Mouse (Mus musculus) heart, embryonic 16.5 days (tissue): ENCODE results near the gene Prelid1. TPM values are rescaled to one million over a fixed set of nuclear protein-coding genes. Genes with fewer than 3 reads are reported as not detected.

Experiments used
- ATAC-seq: fragments of 200-750 bp; cut with Nextera tagmentation; replicated peaks from 2 replicates; pipeline ENCODE4 v1.8.0; 2017; ENCODE audit warnings: moderate number of reproducible peaks; ENCODE audit not compliant: insufficient read depth, low FRiP score; ENCODE audit errors: extremely low read depth
- H3K27ac ChIP-seq: fragments of 300-500 bp; sonication (generic); 2 replicates; pipeline ENCODE4 v1.5.1; 2014; ENCODE audit warnings: mild to moderate bottlenecking, low read length, control low read depth, moderate library complexity
- H3K27me3 ChIP-seq: fragments of 300-500 bp; sonication (generic); 2 replicates; pipeline ENCODE4 v1.6.1; 2014; ENCODE audit warnings: low read length, mixed read lengths; ENCODE audit not compliant: control insufficient read depth, insufficient read depth
- H3K36me3 ChIP-seq: fragments of 300-500 bp; sonication (generic); 2 replicates; pipeline ENCODE4 v1.6.1; 2014; ENCODE audit not compliant: control insufficient read depth, insufficient read depth
- H3K4me1 ChIP-seq: fragments of 300-500 bp; sonication (generic); 2 replicates; pipeline ENCODE4 v1.6.1; 2014; ENCODE audit warnings: low read length, mixed read lengths; ENCODE audit not compliant: control insufficient read depth, insufficient read depth
- H3K4me2 ChIP-seq: fragments of 300-500 bp; sonication (generic); 2 replicates; pipeline ENCODE4 v1.6.1; 2014; ENCODE audit warnings: low read depth, mild to moderate bottlenecking, control low read depth, low read length
- H3K4me3 ChIP-seq: fragments of 300-500 bp; sonication (generic); 2 replicates; pipeline ENCODE4 v1.5.1; 2014; ENCODE audit warnings: mild to moderate bottlenecking, control low read depth, low read length
- H3K9ac ChIP-seq: fragments of 300-500 bp; sonication (generic); 2 replicates; pipeline ENCODE4 v1.6.1; 2014; ENCODE audit warnings: low read length, control low read depth
- H3K9me3 ChIP-seq: fragments of 300-500 bp; sonication (generic); replicated peaks from 2 replicates; pipeline ENCODE4 v1.6.1; 2016; ENCODE audit warnings: low read length; ENCODE audit not compliant: control insufficient read depth
- WGBS: fragments of 180-500 bp; shearing (Covaris S2); extraction: QIAGEN DNeasy Blood & Tissue Kit; methylation state at CpG from one replicate; pipeline ENCODE4 v1.1.7; 2014; 5-methylcytosine and 5-hydroxymethylcytosine counted together
- polyA plus RNA-seq: library from polyadenylated mRNA; unstranded; fragments of >200 nt; fragmentation: Nextera tagmentation; extraction: Ambion mirVana; gene quantifications from 2 replicates; pipeline ENCODE4 v1.2.1, GENCODE M21; 2015

The Prelid1 gene
- polyA plus RNA-seq, 1 experiment from 2014 or later = 339 TPM

- Histone ChIP-seq H3K27ac (peak within 1 kb of the TSS; percentile 82), H3K9me3 (no peaks in the 10 kb centered on the region), H3K4me3 (peak within 1 kb of the TSS; percentile 78), H3K4me1 (peaks cover 31% of the 10 kb centered on the region), H3K9ac (peak within 1 kb of the TSS; percentile 77), H3K27me3 (no peaks in the 10 kb centered on the region), H3K4me2 (peak within 1 kb of the TSS; percentile 66), H3K36me3 (peaks cover 13% of the 10 kb centered on the region)
- under 1% methylated on average over 81 of the region's 82 CpGs for WGBS
- peak; percentile 89 for ATAC-seq
Observed at GRCm38 (mm10) chr13:55329683-55330566, 9.6 kb downstream of the Prelid1 start, which contains the start of gene Mxd3. Gene Mxd3 (minus strand): TSS chr13:55329823.

GRCm38 (mm10) chr13:55330567-55331400 is 10.5 kb downstream of the Prelid1 start:
- 44% methylated on average over 14 of the region's 14 CpGs for WGBS
- H3K4me3 ChIP-seq = peak overlapping the region; percentile 78

GRCm38 (mm10) chr13:55332331-55332730 is 12.0 kb downstream of the Prelid1 start:
- no peaks in the 10 kb centered on the region for H3K9me3 ChIP-seq
- WGBS = 71% methylated on average over 3 of the region's 3 CpGs
- no peaks in the 10 kb centered on the region for H3K27me3 ChIP-seq
- no peak overlapping the region for H3K4me3 ChIP-seq
- no peak overlapping the region for H3K4me2 ChIP-seq
- H3K27ac ChIP-seq = no peak overlapping the region
- no peak for ATAC-seq
- H3K9ac ChIP-seq = no peak overlapping the region
- peaks cover 20% of the 10 kb centered on the region for H3K4me1 ChIP-seq
- H3K36me3 ChIP-seq = no peaks in the 10 kb centered on the region

More at GRCm38 (mm10) chr13:55330567-55331400, 10.5 kb downstream of the Prelid1 start:
- H3K9ac ChIP-seq = peak overlapping the region; percentile 77; the same call in 1 of the 2 replicates
- no peaks in the 10 kb centered on the region for H3K27me3 ChIP-seq
- peaks cover 6% of the 10 kb centered on the region for H3K36me3 ChIP-seq
- no peak for ATAC-seq
- peak overlapping the region; percentile 66 for H3K4me2 ChIP-seq
- peak overlapping the region; percentile 82 for H3K27ac ChIP-seq
- H3K9me3 ChIP-seq = no peaks in the 10 kb centered on the region
- H3K4me1 ChIP-seq = peaks cover 25% of the 10 kb centered on the region

- no peak overlapping the region for H3K27ac ChIP-seq
- peaks cover 2% of the 10 kb centered on the region for H3K4me1 ChIP-seq
- H3K9ac ChIP-seq = no peak overlapping the region
- no peak overlapping the region for H3K4me2 ChIP-seq
- H3K4me3 ChIP-seq = no peak overlapping the region
- no peaks in the 10 kb centered on the region for H3K9me3 ChIP-seq
- ATAC-seq = no peak
- H3K36me3 ChIP-seq = no peaks in the 10 kb centered on the region
- no peaks in the 10 kb centered on the region for H3K27me3 ChIP-seq
- 82% methylated on average over 4 of the region's 4 CpGs for WGBS
Observed at GRCm38 (mm10) chr13:55335701-55336100, 15.4 kb downstream of the Prelid1 start.

GRCm38 (mm10) chr13:55337341-55337975 is 17.2 kb downstream of the Prelid1 start:
- no peaks in the 10 kb centered on the region for H3K9me3 ChIP-seq
- no peaks in the 10 kb centered on the region for H3K27me3 ChIP-seq
- H3K4me2 ChIP-seq = no peak overlapping the region
- H3K9ac ChIP-seq = no peak overlapping the region
- no peaks in the 10 kb centered on the region for H3K36me3 ChIP-seq
- no peak overlapping the region for H3K4me3 ChIP-seq
- H3K27ac ChIP-seq = no peak overlapping the region
- H3K4me1 ChIP-seq = no peaks in the 10 kb centered on the region
- 73% methylated on average over 10 of the region's 10 CpGs for WGBS
- ATAC-seq = no peak

- Histone ChIP-seq H3K27ac (no peak overlapping the region), H3K9me3 (no peaks in the 10 kb centered on the region), H3K4me3 (no peak overlapping the region), H3K36me3 (no peaks in the 10 kb centered on the region), H3K4me2 (no peak overlapping the region), H3K9ac (no peak overlapping the region), H3K27me3 (no peaks in the 10 kb centered on the region), H3K4me1 (no peaks in the 10 kb centered on the region)
- ATAC-seq = no peak
- 59% methylated on average over 12 of the region's 12 CpGs for WGBS
Observed at GRCm38 (mm10) chr13:55338131-55339054, 18.1 kb downstream of the Prelid1 start.

GRCm38 (mm10) chr13:55339259-55339658 is 19.0 kb downstream of the Prelid1 start:
- Histone ChIP-seq H3K36me3 (peaks cover 1% of the 10 kb centered on the region), H3K4me2 (no peak overlapping the region), H3K9me3 (no peaks in the 10 kb centered on the region), H3K4me1 (no peaks in the 10 kb centered on the region), H3K9ac (no peak overlapping the region), H3K27ac (no peak overlapping the region), H3K27me3 (no peaks in the 10 kb centered on the region), H3K4me3 (no peak overlapping the region)
- 37% methylated on average over 2 of the region's 2 CpGs for WGBS
- no peak for ATAC-seq

GRCm38 (mm10) chr13:55342469-55342868 is 22.2 kb downstream of the Prelid1 start:
- H3K27ac ChIP-seq = no peak overlapping the region
- WGBS = 38% methylated on average over 11 of the region's 11 CpGs
- H3K9ac ChIP-seq = no peak overlapping the region
- H3K36me3 ChIP-seq = peaks cover 26% of the 10 kb centered on the region
- no peak overlapping the region for H3K4me2 ChIP-seq
- H3K4me3 ChIP-seq = no peak overlapping the region
- H3K9me3 ChIP-seq = no peaks in the 10 kb centered on the region
- ATAC-seq = no peak
- no peaks in the 10 kb centered on the region for H3K27me3 ChIP-seq
- H3K4me1 ChIP-seq = no peaks in the 10 kb centered on the region
